Mouse (Mus musculus) layer of hippocampus, adult 18-20 months (tissue): Measurements from ENCODE around the gene Atl3. TPM values are rescaled to one million over a fixed set of nuclear protein-coding genes. Genes with fewer than 3 reads are reported as not detected.

Experiments
- DNase-seq, 2 experiments: peaks; one replicate each; pipeline ENCODE4 v3.0.0; 2022; ENCODE audit warnings: low spot score in 2 of 2
- total RNA-seq, 2 experiments: library from RNA; stranded (reverse); gene quantifications; 2 replicates each; pipeline ENCODE4 v1.2.3; 2021

The Atl3 gene
- total RNA-seq, 2 experiments from 2014 or later: 20.8 to 23.1 TPM

DNA sequence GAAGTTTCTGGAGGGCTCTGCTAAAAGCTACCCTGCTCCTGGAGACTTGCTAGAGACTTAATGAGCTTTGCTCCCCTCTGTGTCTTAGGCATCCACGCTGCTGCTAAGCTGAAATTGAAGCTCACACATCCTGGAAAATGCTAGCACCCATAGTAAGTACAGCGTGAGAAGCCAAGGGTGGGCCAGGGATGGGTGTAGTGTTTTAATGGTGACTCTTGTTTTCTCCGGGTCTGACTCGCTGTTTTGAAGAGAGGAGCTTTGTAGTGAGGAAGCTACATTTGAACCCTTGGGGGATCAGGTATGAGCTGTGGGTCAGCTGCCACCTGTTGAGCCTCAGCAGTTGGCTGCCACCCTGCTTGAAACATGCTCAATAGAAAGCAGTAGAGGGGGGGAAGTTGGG, 64.0 kb downstream of the Atl3 start:
- DNase-seq: no peak

DNA sequence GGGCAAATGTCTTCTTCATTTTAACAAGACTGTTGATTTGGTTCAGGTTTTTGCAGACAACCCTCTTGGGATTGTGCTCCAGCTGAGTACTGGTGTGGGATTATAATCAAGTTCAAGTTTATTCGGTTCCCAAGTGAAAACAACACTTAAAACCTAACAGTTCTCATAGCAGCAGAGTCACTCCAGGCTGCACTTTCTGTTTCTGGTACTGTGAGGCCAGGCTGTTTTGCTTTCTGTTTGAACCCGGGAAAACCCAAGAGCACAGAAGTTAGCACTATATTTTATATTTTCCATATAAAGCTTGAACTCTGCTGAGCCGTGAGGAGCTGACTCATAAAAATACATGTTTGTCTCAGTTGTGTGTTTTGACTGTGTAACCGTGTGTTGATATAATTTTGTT, 64.8 kb downstream of the Atl3 start:
- DNase-seq: no peak

DNA sequence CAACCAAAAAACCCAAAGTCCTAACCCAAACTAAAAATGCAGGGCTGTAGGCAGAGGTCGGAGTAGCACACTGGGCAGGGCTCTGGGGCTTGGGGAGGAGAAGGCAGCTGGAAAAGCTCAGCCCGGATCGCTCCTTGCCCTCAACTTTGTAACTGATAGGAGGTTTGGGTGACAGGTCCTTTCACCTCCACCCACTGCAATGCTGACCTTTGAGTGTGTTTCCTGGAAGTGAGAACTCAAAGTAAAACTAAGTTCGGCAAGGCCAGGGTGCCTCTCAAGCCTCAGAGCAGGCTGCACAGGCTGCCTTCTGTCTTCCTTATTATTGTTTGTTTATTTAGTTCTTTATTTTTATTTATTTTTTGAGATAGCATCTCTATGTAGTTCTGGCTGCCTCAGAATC, 66.1 kb downstream of the Atl3 start:
- no peak for DNase-seq

GRCm38 (mm10) chr19:7561456-7561855, 67.6 kb downstream of the Atl3 start:
- DNase-seq: no peak

DNA sequence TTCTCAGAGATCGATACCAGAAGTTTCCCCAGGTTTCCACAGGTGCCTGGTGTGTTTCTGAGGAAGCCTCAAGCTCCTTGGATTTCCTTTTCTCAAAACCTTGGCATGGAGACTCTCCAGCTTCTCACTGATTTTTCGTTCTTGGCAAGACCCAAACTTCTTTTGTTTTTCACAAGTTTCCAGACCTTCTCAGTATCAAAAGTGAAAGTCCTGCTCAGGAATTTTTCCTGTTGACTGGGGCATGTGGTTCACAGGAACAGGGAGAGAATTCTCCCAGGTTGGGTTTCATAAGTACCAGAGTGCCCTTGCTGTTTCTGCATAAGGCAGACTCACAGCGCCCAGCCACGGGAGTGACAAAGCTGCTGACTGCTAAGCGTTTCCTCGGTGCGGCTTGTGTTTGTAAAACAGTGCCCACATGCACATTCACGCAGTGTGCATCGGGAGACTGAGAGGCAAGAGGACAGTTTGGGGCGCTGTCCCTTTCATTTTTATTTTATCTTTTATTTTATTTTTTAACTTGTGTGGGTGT, 68.8 kb downstream of the Atl3 start:
- no peak for DNase-seq

DNA sequence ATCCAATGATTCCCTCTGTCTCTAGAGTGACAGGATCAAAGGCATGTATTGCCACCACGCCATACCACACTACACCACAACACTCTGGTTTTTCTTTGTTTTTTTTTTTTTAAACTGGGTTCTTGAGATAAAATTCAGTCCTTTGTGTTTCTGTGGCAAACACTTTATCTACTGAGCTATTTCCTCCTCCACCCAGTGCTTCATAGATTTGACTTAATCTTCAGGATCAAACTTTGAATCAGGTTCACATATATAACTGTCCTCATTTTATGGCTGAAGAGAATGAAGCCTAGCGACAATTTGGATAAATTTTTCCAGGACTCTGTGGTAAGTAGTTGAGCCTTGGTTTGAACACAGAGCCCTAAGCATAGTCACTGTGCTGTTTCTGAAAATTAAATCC, 69.8 kb downstream of the Atl3 start:
- no peak for DNase-seq

- no peak for DNase-seq
These were observed 70.6 kb downstream of the Atl3 start for GRCm38 (mm10) chr19:7564457-7564856.

GRCm38 (mm10) chr19:7566826-7567225, 73.0 kb downstream of the Atl3 start:
- peak; percentile 55 to 89 for DNase-seq

DNA sequence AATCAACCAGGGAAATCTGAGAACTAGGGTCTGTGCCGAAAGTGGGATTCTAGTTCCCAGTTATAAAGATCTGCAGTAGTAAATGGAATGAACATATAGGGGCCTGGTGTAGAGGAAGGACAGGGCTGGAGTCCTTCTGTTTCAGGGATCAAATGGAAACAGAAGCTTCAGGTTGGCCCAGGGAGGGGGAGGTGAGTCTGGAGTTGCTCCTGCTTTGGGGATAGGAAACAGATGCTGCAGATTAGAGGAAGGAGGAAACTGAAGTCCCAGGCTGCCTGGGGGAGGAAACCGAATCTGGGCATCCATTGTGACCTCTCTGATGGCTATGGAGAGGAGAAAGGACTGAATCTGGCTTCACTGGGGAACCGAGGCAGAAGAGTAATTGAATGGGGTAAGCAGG, 74.5 kb downstream of the Atl3 start:
- no peak for DNase-seq

DNA sequence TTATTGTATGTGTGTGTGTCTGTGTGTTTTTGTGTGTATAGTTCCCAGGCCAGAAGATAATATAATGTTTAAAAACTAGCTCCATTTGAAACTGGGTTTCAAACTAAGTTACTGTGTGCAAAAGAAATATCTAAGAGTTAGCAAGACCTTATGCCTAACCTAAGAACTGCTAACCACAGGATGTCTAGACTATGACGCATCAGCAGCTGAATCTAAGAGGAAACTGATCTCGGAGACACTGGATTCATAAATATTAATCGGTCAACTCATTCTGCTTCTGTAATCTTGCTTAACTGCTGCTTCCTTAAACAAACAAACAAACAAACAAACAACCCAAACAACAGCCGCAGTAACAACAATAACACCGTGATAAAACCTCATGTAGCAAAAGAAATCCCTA, 75.8 kb downstream of the Atl3 start:
- no peak for DNase-seq

DNA sequence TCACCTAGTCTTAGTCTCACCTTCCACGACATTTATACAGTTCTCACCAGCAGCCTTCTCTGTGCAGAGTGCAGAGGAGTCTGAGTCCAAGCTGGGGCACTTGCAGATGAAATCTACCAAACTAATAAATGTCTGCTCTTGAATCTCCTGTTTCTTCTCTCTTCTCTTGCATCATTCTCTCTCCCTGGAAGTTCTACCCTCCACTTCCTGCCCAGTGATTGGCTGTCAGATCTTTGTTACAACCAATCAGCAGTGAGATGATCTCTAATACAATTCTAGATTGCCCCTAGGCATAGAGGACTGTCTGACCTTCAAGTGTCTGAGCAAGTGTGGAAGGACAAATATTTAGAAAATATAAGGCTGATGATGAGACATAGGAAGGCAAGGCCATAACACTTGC, 82.3 kb downstream of the Atl3 start:
- no peak for DNase-seq

DNA sequence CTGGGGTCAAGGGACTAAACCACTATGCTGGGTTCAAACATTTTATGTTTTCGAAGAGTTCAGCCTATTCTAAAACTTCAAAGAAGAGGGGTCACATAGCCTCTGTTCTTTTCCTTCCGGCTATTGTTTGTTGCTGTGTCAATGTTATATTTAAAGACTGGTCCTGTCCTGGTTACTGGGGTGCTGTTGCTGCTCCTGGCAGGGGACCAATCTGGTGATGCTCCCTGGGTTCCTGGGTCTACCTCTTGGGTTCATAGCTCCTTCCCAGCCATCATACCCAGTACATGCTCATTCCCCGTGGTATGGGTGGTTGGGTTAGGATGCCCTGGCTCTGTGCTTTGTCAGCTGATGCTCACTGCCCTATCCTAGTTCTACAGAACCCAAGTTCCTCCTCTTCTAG, 83.9 kb downstream of the Atl3 start:
- DNase-seq: no peak

DNA sequence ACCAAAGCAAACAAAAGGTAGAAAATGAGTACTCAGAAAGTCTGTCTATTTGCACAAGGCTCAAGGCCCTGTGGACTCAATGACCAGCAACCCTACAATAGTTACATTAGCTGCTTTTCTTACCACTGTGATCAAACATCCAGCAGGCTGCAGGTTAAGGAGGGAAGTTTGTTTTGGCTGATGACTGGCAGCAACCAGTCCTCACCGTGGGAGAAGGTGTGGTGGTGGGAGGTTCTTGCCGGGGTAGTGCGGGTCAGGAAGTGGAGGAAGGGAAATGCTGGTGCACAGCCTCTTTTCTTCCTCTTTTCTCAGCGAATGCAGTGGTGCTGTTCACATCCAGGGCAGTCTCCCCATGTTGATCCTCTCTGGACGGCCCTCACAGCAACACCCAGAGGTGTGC, 87.2 kb downstream of the Atl3 start:
- DNase-seq: no peak

DNA sequence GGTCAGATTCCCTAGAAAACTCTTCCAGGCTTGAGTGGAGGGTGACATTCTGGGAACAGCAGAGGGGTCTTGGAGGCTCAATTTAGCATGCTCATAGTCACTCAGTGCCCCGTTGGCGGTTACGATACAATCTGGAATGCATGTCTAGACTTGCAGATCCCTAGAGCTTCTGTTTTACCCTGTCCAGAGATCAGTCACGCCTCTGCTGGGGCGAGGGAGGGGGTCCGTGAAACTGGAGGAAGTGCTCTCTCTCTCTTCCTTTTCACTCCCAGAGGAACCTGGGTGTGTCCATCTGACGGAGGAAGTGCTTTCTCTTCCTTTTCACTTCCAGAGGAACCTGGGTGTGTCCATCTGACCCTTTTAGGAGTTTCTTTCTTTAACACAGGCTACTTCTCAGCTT, 89.3 kb downstream of the Atl3 start:
- DNase-seq: no peak

DNA sequence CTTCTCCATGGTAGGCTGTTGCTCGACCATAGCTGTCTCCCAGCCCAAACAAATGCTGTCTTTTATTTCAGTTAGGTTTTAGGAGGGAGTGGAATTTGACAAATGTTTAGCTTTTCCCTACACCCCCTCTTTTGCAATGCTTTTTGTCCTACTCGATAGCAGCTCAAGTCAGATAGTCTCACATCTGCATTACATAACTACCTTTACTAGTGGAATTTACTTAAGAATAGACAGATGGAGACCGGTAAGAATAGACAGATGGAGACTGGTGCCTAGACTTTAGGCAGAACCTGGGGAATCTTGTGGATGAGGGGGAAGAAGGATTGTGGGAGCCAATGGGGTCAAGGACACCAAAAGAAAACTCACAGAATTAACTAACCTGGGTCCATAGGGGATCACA, 89.8 kb downstream of the Atl3 start:
- no peak for DNase-seq

DNA sequence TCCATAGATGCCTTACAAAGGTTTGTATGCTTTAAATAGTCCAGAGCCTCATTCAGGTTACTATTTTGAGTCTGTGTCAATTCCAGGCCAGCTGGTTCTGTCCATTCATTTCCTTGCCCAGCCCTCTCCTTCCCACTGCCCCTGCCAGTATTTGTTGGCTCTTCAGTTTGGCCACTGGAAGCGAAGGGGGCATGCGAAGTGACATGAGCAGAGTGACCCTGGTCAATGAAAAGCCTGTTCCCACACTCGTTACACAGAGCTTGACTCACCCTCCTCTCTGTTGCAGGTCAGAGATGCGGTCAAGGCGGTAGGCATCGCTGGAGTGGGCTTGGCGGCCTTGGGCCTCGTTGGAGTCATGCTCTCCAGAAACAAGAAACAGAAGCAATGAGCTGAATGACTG, 91.4 kb downstream of the Atl3 start:
- DNase-seq: no peak

DNA sequence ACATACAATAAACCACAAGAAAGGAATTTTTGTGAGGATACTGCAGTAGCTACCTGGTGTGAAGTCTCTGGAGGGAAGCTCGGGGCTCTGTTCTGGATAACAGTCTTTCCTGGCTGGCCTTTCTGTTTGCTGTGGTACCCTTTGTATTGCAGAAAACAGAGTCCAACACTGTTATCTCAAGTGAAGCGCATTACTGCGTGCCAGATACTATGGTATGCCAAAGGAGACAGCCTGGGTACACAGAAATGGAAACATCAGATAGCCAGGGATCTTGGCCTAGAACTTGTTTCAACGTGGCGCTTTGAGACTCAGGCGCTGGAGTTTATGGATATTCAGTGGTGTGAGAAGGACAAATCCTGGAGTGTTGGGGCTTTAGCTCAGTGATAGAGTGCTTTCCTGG, 91.9 kb downstream of the Atl3 start:
- no peak for DNase-seq

Other genes with a start within 250 kb of the Atl3 start
- 10 to 100 TPM; 12.7 to 13.9 TPM for gene Rcor2, start 226.7 kb upstream of the Atl3 start, total RNA-seq
- 100 to 1,000 TPM; 114 to 118 TPM for gene Mark2, start 152.2 kb upstream of the Atl3 start, total RNA-seq
- 10 to 100 TPM; 33.6 to 34.2 TPM for gene Spindoc, start 111.0 kb upstream of the Atl3 start, total RNA-seq
- gene 2700081O15Rik, start 76.4 kb upstream of the Atl3 start, total RNA-seq: 10 to 100 TPM; 43.8 to 44.2 TPM
- gene Rtn3, start 10.8 kb upstream of the Atl3 start, total RNA-seq: 100 to 1,000 TPM; 755 to 762 TPM
- 10 to 100 TPM; 42.3 to 44.4 TPM for gene Pla2g16, start 63.4 kb downstream of the Atl3 start, total RNA-seq
- gene Lgals12, start 113.2 kb downstream of the Atl3 start, total RNA-seq: under 1 TPM; 0.33 to 0.35 TPM
- not detected for gene Hrasls5, start 118.5 kb downstream of the Atl3 start, total RNA-seq
- not detected for gene Slc22a19, start 217.3 kb downstream of the Atl3 start, total RNA-seq